Mouse (Mus musculus) forebrain, embryonic 10.5 days (tissue): ENCODE data around the gene Slc22a1. TPM values are rescaled to one million over a fixed set of nuclear protein-coding genes. Genes with fewer than 3 reads are reported as not detected.

ENCODE experiments used
- DNase-seq: peaks from one replicate; pipeline ENCODE4 v3.0.0-alpha.2; 2017; ENCODE audit warnings: low spot score; ENCODE audit errors: extremely low spot score
- H3K27ac ChIP-seq: fragments of 300-500 bp; sonication (generic); 2 replicates; pipeline ENCODE4 v1.5.1; 2016; ENCODE audit warnings: mild to moderate bottlenecking
- H3K27me3 ChIP-seq: fragments of 300-500 bp; sonication (generic); 2 replicates; pipeline ENCODE4 v1.6.1; 2016; ENCODE audit warnings: mild to moderate bottlenecking; ENCODE audit not compliant: poor library complexity, severe bottlenecking
- H3K36me3 ChIP-seq: fragments of 300-500 bp; sonication (generic); replicated peaks from 2 replicates; pipeline ENCODE4 v1.6.1; 2016; ENCODE audit warnings: mild to moderate bottlenecking, moderate library complexity
- H3K4me1 ChIP-seq: fragments of 300-500 bp; sonication (generic); 2 replicates; pipeline ENCODE4 v1.6.1; 2016
- H3K4me3 ChIP-seq: fragments of 300-500 bp; sonication (generic); 2 replicates; pipeline ENCODE4 v1.5.1; 2016; ENCODE audit warnings: mild to moderate bottlenecking, moderate library complexity
- H3K9me3 ChIP-seq: fragments of 300-500 bp; sonication (generic); 2 replicates; pipeline ENCODE4 v1.6.1; 2016; ENCODE audit warnings: mild to moderate bottlenecking, moderate library complexity
- WGBS: fragments of 180-500 bp; shearing (Covaris S2); methylation state at CpG from one replicate; pipeline ENCODE4 v1.1.7; 2016; 5-methylcytosine and 5-hydroxymethylcytosine counted together
- polyA plus RNA-seq: library from polyadenylated mRNA; unstranded; fragments of >200 nt; fragmentation: Nextera tagmentation; extraction: Ambion mirVana; gene quantifications from 2 replicates; pipeline ENCODE4 v1.2.1, GENCODE M21; 2016

Gene Slc22a1
- polyA plus RNA-seq, 1 experiment from 2014 or later = not detected

DNA sequence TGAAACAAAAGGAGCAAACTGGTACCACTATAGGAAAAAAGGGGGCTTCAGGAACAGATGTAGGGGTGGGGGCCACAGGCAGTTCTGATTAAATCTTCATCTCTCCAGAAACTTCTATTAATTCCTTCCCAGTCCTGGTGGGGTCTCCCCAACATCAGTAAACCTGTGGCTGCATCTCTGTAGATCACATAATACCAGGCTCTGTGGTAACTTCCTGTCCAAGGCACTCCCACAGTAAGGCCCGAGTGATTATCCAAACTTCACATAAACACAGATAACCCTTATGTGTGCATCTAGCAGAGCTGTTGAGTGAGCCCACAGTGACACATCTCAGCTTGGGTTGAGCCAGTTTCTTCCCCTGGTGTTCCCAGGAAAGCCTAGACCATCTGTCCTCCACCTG is 69.0 kb downstream of the Slc22a1 start:
- H3K36me3 ChIP-seq = no peaks in the 10 kb centered on the region
- H3K27ac ChIP-seq = no peak overlapping the region
- WGBS = 78% methylated on average over 1 of the region's 1 CpGs
- no peaks in the 10 kb centered on the region for H3K27me3 ChIP-seq
- H3K4me3 ChIP-seq = no peak overlapping the region
- H3K4me1 ChIP-seq = no peaks in the 10 kb centered on the region
- H3K9me3 ChIP-seq = no peaks in the 10 kb centered on the region; the same call in 1 of the 2 replicates
- no peak for DNase-seq

Other genes with a start within 250 kb of the Slc22a1 start
- gene Slc22a3, start 168.1 kb downstream of the Slc22a1 start, polyA plus RNA-seq = 0.04 TPM in 1 of 2 replicates, not detected in the other
- not detected in 2 replicates for gene Slc22a2, start 91.7 kb downstream of the Slc22a1 start, polyA plus RNA-seq
- 20.0 and 20.5 TPM in 2 replicates for gene Igf2r, start 93.8 kb upstream of the Slc22a1 start, polyA plus RNA-seq
- 0.49 and 0.51 TPM in 2 replicates for gene Mas1, start 192.3 kb upstream of the Slc22a1 start, polyA plus RNA-seq
- not detected in 2 replicates for gene Mrgprh, start 200.2 kb upstream of the Slc22a1 start, polyA plus RNA-seq
- 1.3 and 2.7 TPM in 2 replicates for gene Pnldc1, start 234.4 kb upstream of the Slc22a1 start, polyA plus RNA-seq
- 533 and 536 TPM in 2 replicates for gene Tcp1, start 239.9 kb upstream of the Slc22a1 start, polyA plus RNA-seq
- gene Mrpl18, start 240.5 kb upstream of the Slc22a1 start, polyA plus RNA-seq = 199 and 207 TPM in 2 replicates